Mouse (Mus musculus): ENCODE measurements at regions not wholly inside any gene's neighbourhood (a gene's known extent, or its start where the extent isn't known, plus 50 kb on each side); places are given as distances from the start of the nearest gene placed in this dataset.

DNA sequence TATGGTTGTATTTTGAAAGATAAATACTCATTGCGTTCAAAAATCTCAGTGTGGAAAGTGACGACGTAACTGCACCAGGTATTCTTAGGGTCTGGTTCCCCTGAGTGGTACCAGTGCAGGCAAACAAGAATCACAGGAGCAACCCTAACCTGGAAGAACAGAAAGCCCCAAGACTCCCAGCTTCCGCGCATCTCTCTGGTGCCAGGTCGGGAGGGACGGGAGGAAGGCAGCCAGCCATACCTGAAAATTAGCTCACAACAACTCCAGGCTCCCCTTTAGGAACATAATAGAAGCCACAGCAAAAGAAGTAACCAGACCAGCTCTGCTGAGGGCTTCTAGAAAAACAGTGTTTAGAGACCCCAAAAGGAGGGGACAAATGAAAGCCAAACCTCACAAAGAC lies 235.4 kb upstream of the Kazn start:
- no peak for DNase-seq (ENCODE audit: low spot score in 2 of 2)

DNA sequence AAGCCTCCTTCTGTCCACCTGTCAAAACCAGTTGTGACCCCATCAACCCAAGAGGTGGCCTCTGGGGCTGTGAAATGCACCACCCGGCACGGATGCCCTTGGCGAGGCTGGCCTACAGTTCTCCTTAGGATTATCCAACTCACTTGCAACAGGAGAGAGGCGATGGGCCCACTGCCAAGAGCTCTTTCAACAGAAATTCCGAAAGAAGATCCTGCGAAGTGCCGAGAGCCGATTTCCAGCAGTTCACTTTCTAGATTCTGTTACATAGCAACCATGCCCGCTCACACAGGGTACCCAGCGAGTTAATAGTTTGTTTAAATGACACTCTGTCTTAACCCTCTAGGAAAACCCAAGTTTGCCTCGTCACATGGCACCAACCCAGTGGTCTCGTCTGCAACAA lies 234.8 kb upstream of the Kazn start:
- peak; percentile 23 to 58 for DNase-seq (ENCODE audit: low spot score in 2 of 2)

DNA sequence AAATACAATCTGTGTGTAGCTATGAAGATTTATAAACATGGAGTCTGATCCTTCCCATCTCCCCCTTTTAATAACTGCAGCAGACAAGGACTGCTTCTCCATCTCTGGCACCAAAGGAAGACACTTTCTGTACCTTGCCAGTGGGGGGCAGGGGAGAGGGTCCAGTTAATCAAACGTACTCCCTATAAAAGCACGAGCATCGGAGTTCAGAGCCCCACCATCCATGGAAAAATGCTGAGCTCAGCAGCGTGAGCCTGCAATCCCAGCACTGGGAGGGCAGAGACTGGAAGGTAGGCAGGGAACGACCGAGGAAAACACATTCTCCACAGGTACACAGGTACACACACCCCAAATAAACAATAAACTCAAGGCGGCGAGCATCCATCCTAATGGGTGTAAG lies 234.1 kb upstream of the Kazn start:
- no peak for DNase-seq (ENCODE audit: low spot score in 2 of 2)

DNA sequence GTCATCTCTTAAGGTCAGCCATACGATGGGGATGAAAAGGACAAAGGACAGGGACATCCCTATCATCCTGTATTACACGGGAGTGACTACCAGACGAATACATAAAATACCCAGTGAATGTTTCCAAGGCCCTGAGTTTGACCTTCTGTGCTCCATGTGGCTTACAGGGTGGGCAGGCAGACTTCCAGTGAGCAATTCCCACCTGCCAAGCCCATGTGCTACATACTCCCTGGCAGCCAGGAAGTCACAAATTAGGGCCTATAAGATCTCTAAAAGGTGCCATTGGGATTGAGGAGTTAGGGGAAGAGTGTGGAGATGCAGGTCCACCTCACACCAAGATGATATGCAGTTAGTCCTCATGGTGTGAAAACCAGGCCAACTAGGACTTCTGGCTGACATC lies 233.1 kb upstream of the Kazn start:
- DNase-seq (ENCODE audit: low spot score in 2 of 2) = no peak

DNA sequence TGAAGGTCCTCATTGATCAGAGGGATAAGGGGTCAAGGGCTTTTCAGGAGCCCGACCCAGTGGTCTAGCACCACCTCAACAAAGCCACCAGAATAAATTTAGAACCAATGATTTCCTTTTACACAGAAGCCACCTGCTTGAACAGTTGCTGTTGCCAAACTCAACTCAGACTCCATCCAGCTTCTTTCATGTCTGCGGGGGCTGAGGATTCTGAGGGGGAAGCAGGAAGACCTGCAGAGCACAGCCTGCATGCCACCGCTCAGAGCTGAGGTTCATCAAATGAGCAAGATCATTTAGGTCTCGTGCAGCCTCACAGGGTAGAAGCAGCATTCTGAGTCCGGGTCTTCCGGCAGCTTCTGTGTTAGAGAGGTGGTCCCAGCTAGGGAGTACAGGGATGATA lies 231.6 kb upstream of the Kazn start:
- DNase-seq (ENCODE audit: low spot score in 2 of 2) = peak in 1 of 2 experiments; percentile 32

DNA sequence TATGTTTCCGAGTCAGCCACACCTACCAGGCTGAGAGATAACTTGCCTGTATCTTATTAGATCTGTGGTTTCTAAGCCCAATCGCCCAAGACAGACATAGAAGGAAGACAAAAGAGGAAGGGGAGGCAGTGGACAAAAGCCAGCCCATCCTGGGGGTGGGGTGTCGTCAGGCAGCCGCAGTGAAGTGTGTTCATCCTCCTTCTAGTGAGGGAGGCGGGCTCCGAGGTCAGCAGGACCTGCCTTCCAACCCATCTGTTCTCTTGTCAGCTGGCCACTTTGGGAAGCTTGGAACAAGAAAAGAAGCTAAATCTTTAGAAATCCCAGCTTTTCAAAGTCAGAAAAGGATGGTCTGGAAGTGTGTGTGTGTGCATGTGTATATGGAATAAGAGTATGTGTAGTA lies 228.7 kb upstream of the Kazn start:
- DNase-seq (ENCODE audit: low spot score in 2 of 2) = no peak

DNA sequence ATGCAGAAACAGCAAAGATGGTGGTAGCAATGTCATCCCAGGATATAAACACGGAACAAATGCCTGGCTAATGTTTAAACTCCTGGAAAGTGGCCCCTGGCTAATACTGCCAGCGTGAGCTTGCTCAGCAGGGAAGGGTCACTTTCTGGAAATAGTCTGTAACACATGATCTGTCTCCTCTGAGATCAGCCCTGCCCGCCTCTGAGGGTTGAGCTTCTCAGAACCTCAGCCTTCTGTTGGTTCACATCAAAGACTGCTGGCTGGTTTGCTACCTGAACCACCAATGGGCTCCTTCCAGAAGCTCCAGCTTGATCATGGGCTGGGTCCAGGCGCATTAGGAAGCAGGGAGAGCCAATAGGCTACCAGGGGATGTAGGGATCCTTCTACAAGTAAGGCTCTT lies 226.0 kb upstream of the Kazn start:
- no peak for DNase-seq (ENCODE audit: low spot score in 2 of 2)

DNA sequence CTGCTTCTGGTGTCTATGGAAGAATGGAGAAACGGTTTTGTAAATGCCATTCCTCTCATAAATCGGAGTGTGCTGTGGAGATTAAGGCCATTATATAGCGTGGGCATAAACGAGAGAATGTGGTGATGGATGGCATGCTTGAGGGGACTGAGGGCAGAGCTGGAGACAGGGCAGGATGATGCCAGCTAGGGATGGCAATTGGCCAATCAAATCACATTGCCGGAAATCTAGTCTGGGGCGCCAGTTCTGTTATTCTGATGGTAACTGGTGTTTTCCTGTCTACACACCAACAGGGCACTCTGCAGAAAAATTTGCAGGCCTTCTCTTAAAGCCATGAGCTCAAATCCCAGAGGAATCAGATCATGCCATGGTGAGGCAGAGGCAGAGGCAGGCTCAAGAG lies 224.9 kb upstream of the Kazn start:
- DNase-seq (ENCODE audit: low spot score in 2 of 2) = no peak

DNA sequence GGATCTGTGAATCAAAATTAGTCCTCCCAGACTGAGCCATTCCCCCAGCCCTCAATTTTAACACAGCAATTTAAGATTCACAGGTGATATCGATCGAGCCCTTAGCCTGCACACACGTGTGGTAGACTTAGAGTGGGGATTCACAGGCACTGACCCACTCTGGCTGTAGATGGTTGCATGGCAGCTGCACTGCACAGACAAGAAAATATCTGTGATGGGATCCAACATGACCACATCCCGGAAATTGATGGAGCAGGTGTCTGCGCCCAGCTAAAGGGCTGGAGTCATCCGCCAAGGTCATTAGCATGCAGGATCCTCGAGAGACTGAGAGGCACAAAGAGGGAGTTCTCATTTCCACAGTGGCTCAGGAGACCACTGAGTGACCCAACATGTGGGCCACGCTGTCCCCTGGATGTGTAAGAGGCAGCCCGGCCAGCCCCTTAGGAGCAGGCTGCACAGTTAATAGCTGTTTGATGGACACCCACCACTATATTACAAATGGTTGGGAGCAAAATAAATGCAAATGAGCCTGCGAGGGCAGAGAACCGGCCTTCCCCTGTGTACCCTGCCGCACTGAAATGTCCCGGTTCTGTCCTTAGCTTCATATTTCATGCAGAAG lies 221.4 kb upstream of the Kazn start:
- no peak for DNase-seq (ENCODE audit: low spot score in 2 of 2)

DNA sequence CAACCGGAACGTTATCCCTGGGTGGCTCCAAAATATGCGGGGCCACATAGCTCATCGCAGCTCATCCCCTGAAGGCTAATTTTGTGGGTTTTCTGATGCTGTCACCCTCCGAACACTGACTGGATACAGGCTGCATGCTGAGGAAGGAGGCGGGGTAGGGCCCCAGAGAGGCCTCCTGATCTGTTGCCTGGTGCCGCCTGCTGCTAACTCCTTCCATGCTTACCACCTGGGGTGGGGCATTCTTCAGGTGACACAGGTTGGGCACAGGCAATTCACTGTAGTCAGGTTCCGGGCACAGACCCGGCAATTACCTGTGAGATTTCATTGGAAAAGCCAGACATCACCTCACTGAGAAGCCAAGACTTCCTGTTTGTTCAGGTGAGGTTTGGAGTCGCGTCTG lies 213.4 kb upstream of the Kazn start:
- DNase-seq (ENCODE audit: low spot score in 2 of 2) = no peak

DNA sequence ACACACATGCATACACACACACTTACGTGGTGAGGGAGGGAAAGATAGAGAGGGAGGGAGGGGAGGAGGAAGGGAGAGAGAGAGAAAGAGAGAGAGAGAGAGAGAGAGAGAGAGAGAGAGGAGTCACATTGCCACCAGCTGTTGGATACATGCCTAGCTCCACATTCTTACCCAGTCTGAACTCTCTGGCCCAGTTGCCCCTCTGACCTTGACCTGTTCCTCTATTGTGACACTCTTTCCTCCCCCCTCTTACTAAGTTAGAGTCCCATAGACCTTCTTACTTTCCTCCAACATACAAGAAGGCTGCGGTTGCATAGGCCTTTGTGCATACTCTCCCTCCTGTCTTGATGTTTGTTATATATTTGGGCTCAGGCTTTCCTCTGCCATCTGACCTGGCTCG lies 211.7 kb upstream of the Kazn start:
- DNase-seq (ENCODE audit: low spot score in 2 of 2) = no peak

DNA sequence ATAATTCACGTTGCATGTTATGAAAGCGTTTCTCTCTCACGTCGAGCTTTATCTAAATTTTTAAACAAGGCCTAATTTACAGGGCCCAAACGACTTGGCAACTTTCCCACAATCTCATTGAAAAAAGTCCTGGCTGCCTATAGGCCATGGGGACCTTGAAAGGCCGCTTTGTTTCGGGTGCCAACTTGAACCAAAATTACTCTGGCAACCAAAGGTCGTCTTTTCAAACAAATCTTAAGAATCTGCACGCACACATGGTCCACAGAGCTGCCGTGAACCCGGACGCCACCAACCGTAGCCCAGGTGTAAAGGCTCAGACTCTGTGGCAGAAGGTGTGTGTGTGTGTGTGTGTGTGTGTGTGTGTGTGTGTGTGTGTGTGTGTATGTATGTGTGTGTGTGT lies 210.5 kb upstream of the Kazn start:
- DNase-seq (ENCODE audit: low spot score in 2 of 2) = peak in 1 of 2 experiments; percentile 52

DNA sequence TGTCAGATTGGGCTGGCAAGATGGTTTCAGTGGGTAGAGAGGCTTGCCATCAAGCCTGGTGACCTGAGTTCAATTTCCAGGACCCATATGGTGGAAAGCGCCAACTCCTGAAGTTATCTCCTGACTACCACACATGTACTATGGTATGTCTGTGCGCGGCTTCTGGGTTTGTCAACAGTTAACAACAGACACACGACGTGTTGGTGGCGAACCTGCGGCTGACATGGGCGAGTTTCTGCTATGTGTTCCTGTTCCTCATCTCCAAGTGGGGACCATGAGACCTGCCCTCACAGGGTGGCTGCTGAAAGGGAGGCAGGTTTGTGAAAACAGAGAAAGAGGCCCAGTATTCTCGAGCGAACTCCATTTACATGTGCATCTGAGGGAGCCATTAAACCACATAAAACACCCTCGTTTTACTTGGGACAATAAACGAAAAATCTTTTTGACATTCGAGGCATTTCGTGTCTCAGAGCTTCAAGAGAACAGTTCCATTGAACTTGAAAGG lies 210.0 kb upstream of the Kazn start:
- no peak for DNase-seq (ENCODE audit: low spot score in 2 of 2)

DNA sequence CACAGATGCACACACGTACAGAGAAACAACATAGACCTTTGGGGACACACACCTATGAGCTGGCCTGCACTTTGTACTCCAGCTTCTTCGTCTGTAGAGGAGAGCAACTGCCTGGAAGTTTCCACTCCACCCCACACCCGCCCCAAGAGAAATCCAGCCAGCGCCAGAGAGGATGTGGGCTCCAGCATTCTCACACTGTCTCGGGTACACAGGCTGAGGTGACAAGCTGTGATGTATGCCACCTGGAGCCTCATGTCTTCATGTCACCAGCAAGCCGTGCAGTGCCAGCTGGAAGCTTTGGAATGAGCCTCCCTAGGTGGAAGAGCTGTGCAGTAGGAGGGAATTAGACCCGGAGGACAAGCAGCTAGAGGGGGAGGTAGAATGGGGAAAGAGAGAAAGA lies 208.3 kb upstream of the Kazn start:
- DNase-seq (ENCODE audit: low spot score in 2 of 2) = no peak

DNA sequence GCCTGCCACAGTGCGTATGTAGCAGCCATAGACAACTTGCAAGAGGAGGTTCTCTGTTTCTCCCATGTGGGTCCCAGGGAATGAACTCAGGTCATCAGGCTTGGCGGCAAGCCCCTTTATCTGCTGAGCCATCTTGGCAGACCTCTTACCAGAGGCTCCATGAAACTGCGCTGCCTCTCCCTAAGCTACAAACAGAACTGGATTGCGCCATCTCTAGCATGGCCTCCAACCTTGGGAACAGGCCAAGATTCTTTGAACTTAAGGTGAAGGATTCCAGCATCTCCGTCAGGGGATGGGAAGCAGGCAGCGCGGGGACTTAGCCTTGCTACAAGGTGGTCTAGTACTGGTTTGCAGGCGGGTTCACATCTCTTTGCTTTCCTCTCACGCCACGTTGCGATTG lies 201.8 kb upstream of the Kazn start:
- no peak for DNase-seq (ENCODE audit: low spot score in 2 of 2)

DNA sequence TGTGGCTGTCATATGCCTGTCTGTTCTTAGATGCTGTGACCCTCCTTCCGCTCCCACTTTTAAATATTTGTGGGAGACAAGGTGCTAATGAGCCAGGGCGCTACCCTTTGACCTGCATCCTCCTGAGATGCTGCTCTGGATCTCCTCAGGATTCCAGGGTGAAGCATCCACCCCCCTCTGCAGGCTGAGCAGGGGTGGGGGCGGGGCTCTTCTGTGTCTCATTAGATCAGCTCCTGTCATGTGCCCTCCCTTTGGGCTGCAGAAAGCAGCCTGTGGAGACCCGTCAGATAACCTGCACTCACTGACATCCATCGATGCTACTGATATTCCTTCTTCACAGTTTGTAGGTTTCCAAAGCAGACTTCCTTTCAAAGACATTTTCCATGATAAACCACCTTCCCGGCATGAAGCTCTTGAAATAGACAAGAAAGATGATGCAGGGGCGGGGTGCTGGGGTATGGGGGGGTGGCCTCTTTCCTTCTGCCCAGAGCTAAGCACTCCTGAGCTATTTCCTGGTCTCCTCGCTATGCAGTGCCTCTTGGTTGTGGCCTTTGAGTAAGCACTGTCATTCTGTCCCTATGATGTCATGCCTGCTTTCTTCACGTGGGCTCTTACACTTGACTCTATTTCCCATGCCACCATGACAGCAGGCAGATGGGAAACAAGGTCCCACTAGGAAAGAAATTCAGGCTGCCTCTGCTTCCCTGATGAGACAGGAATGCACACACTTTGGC lies 200.4 kb upstream of the Kazn start:
- no peak for DNase-seq (ENCODE audit: low spot score in 2 of 2)

DNA sequence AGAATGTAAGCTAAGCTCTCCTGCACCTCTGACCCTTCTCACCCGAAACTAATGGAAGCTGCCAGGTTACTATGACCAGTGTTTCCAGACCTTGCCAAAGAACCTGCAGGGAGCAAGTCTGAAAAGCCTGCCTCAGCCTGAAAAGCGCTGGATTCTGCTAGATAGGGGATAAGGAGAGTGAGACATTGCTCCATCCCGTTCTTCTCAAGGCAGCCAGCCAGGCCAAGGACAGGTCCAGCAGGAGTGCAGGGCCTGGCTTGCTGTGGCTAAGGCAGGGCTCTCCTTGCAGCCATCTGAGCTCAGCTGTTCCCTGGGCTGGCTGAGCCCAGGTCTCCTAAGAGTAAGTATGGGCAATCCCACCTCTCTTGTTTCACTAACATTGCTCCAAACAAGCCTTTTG lies 185.4 kb upstream of the Kazn start:
- DNase-seq (ENCODE audit: low spot score in 2 of 2) = no peak

DNA sequence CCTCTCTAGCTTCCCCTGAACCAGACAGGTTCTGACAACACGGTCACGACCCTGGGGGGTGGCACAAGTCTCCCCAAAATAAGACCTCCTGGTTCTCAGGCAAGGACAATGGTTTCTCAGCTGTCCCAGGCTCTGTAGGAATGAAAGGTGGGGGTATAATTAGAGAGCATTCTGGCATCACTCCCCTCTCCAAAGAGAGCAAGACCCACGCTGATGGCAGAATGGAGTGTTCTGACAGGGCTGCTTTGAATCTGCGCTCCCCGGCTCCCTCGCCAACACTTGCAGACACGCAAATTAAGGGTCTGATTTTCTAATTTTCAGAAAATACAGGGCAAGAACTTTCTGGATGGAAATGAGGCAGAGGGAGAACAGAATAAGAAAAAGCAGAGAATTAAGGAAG lies 181.2 kb upstream of the Kazn start:
- DNase-seq (ENCODE audit: low spot score in 2 of 2) = no peak

DNA sequence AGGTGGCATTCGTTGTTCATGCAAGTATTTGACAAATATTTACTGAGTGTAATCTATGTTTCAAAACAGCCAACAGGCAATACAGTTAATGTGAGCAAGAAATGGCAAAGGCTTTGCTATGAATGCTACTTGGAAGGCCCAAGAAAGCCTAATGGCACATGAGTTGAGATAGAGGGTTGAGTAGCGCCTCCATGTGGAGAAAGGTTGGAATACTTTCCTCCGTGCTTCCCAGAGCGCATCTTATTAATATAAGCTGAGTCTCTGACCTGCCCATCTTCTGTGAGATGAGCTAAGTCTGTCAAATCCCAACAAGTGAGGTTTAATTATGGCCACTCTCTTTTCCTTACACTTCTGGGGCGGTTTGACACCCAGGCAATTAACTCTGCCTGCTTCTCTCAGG lies 175.7 kb upstream of the Kazn start:
- DNase-seq (ENCODE audit: low spot score in 2 of 2) = no peak

DNA sequence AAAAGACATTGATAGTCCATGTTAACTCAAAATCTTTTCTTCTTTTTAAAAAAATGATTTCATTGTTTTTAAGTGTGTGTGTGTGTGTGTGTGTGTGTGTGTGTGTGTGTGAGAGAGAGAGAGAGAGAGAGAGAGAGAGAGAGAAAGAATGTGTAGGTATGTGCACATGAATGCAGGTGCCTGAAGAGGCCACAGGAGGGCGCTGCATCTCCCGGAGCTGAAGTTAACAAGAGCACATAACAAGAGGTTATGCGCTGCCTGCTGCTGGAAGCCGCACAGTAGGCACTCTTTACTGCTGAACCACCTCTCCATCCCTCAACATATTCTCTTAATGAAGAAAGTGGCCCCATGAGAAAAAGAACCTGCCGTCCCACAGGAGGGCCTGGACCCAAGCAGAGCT lies 172.6 kb upstream of the Kazn start:
- DNase-seq (ENCODE audit: low spot score in 2 of 2) = no peak

DNA sequence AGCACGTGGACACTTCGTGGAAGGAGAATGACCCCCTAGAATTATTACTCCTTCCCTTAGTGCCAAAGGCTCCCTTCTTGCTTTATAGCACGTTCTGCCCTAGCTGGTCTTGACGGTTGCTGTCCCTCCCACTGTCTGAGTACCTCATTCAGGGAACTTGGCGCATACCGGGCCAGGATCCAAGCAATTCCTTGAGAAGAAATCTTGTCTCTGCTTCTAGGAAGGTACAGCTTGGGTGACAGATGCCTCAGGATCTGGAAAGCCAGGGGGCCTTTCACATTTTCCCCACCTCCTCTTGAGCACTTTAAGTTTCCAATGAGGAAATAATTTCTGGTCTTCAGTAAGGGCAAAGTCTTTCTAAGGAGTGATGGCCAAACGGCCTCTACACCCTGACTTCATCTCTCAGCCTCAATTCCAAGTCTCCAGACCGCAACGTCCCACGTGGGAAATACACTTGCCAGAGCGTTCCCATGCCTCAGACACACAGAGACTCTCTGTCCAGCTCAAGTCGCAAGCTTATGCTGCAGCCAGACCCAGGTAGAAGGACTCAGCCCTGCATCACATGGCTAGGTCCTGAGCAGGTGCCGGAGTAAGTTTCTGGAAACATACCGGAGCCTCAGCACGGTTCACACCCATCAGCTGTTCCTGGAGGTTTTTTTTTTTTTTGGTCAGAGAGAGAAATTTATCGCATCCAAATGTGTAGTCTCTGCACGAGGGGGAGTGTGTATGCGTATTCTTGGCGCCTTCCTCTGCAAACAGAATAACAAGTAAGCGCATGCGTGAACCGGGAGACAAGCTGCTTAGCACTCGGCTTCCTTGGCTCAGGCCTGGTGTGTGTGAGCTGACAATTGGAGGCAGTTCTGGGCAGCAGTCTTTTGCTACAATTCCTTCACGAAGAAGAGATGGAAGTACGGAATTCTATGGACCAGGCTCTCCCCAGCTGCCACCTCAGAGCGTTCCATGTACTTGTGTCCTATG lies 171.7 kb upstream of the Kazn start:
- DNase-seq (ENCODE audit: low spot score in 2 of 2) = peak; percentile 47 to 83

DNA sequence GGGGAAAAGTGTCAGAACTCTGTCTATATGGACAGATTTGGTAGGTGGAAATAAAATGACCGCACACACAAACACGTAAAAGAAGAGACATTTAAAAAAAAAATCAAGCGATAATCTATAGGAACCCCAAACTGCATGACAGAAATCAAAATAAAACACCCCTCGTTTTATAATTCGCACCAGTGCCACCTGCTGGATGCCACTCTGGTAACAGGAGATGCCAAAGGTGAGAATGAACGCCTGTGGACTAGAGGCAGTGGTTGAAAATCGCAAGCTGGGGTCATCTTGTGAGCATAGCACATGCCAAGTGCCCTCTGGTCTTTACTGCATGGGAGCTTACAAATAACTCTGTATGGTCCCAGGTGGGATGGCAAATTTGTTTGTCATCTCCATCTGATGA lies 158.7 kb upstream of the Kazn start:
- no peak for DNase-seq (ENCODE audit: low spot score in 2 of 2)
